Mouse (Mus musculus): ENCODE data around the gene Slc2a10.

Slc2a10 gene

DNA sequence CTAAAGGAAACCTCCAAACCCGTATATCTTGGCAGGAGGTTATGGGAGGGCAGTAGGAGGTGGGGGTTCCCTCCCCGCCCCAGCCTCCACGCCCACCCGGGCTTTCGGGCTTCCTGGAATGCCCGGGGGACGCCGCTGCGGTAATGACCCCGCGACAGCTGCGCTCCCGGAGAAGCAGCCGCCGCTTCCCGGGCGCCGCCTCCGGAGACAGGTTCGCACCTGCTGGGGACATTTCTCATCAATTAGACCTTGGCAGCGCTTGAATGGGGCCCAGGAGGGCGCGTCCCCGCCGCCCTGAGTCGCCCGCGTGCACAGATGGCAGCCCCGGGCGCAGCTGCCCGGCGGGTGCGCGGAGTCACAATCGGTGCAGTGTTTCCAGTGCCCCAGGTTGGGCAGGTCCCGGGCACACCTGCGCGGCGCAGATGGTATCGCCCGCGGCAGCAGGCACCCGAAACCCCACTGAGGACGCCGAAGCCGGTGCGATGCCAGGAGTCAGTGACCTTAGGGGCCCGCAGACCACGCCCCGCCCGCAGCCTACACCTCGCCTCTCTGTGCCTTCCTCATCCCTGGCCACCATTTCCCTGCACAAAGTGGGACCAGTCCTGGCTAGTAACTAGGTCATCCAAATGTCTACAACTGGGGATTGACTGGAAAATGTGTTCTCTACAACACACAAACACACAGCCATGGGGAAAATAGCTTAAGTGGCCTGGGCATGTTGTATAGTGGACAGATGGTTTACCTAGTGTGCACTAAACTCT, 59.9 kb downstream of the Slc2a10 start:
- DNase-seq = peak; percentile 89

- no peak for DNase-seq
These were observed 60.5 kb downstream of the Slc2a10 start for GRCm38 (mm10) chr2:165564101-165564500.

GRCm38 (mm10) chr2:165564620-165565019, 61.0 kb downstream of the Slc2a10 start:
- no peak for DNase-seq

DNA sequence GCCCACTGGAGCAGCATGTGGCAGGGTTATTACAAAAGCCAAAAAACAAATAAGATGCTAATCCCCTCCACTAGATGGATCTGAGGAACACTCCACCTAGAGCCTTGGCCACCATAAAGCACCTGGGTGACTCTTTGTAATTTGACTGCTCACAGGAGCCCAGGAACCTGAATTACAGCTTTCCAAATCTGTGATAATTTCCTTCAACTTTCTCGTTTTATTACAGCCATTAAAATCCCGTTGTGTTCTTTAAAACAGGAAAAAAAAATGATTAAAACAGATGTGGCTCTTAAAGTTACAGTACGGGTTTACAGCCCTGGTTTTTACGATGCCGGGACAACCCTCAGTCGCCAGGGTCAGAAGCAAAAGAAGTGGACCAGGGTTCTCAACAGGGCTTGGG, 63.3 kb downstream of the Slc2a10 start:
- no peak for DNase-seq

DNA sequence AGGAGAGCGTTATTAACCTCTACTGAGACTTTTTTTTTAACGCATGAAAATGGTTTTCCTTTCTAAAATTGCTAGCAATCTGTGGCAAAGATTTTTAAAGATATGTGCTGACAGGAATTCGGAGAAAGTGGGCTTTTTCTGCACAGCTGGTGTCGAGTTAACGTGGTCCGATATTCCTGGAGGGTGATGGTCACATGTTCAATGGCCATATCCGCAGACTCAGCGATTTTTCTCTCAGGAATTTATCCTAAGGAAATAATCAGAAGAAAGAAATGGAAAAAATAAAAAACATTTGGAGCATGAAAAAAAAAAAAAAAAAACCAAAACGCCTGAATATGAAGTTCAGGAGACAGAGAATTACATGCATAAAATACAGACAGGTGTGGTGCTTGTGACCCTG, 64.2 kb downstream of the Slc2a10 start:
- DNase-seq = no peak

GRCm38 (mm10) chr2:165568911-165569310, 65.3 kb downstream of the Slc2a10 start:
- no peak for DNase-seq
